Mouse (Mus musculus) midbrain, embryonic 12.5 days (tissue): ENCODE measurements around the gene Susd3. TPM values are rescaled to one million over a fixed set of nuclear protein-coding genes. Genes with fewer than 3 reads are reported as not detected.

Experiments
- ATAC-seq: fragments of 200-750 bp; cut with Nextera tagmentation; 2 replicates; pipeline ENCODE4 v1.8.0; 2017; ENCODE audit warnings: low read depth, moderate TSS enrichment, moderate library complexity; ENCODE audit not compliant: low FRiP score
- H3K27ac ChIP-seq: fragments of 300-500 bp; sonication (generic); replicated peaks from 2 replicates; pipeline ENCODE4 v1.5.1; 2016; ENCODE audit warnings: mild to moderate bottlenecking
- H3K27me3 ChIP-seq: fragments of 300-500 bp; sonication (generic); 2 replicates; pipeline ENCODE4 v1.6.1; 2016; ENCODE audit warnings: mild to moderate bottlenecking
- H3K36me3 ChIP-seq: fragments of 300-500 bp; sonication (generic); 2 replicates; pipeline ENCODE4 v1.6.1; 2016
- H3K4me1 ChIP-seq: fragments of 300-500 bp; sonication (generic); 2 replicates; pipeline ENCODE4 v1.6.1; 2016
- H3K4me2 ChIP-seq: fragments of 300-500 bp; sonication (generic); replicated peaks from 2 replicates; pipeline ENCODE4 v1.6.1; 2016; ENCODE audit warnings: mild to moderate bottlenecking, moderate library complexity
- H3K4me3 ChIP-seq: fragments of 300-500 bp; sonication (generic); 2 replicates; pipeline ENCODE4 v1.5.1; 2016; ENCODE audit warnings: mild to moderate bottlenecking
- H3K9ac ChIP-seq: fragments of 300-500 bp; sonication (generic); replicated peaks from 2 replicates; pipeline ENCODE4 v1.6.1; 2016; ENCODE audit warnings: mild to moderate bottlenecking, moderate library complexity
- H3K9me3 ChIP-seq: fragments of 300-500 bp; sonication (generic); 2 replicates; pipeline ENCODE4 v1.6.1; 2016; ENCODE audit warnings: mild to moderate bottlenecking
- WGBS: fragments of 180-500 bp; shearing (Covaris S2); methylation state at CpG from one replicate; pipeline ENCODE4 v1.1.7; 2016; 5-methylcytosine and 5-hydroxymethylcytosine counted together
- polyA plus RNA-seq: library from polyadenylated mRNA; unstranded; fragments of >200 nt; fragmentation: Nextera tagmentation; extraction: Ambion mirVana; gene quantifications from 2 replicates; pipeline ENCODE4 v1.2.1, GENCODE M21; 2016

Susd3 gene
- polyA plus RNA-seq, 1 experiment from 2014 or later, result 0.70 TPM

GRCm38 (mm10) chr13:49189970-49190870 is 58.3 kb downstream of the Susd3 start:
- no peak overlapping the region for H3K4me2 ChIP-seq
- no peak overlapping the region for H3K27ac ChIP-seq
- H3K27me3 ChIP-seq, result peaks cover 34% of the 10 kb centered on the region
- no peak overlapping the region for H3K4me3 ChIP-seq
- H3K9ac ChIP-seq, result no peak overlapping the region
- H3K9me3 ChIP-seq, result no peaks in the 10 kb centered on the region
- ATAC-seq, result no peak
- H3K4me1 ChIP-seq, result peaks cover 29% of the 10 kb centered on the region
- H3K36me3 ChIP-seq, result no peaks in the 10 kb centered on the region
- WGBS, result 81% methylated on average over 12 of the region's 12 CpGs

DNA sequence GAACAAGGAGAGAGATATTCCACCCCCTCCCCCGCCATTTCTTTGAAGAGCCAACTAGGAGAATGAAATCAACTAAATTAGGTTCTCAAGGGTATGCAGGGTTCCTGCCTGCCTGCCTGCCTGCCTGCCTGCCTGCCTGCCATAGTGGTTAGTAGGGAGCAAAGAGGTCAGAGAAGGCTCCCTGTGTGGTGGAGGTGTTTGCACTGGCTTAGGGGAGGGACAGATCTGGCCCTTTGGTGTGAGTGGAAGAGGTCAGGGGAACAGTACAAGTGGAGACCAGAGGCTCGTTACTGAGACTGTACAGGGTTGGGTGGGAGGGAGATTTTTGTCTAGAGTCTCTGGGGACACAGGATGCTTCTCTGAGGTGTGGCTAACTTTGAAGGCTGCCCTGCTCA is 59.5 kb downstream of the Susd3 start:
- Histone ChIP-seq H3K4me1 (peaks cover 29% of the 10 kb centered on the region), H3K27ac (no peak overlapping the region), H3K36me3 (no peaks in the 10 kb centered on the region), H3K9ac (no peak overlapping the region), H3K27me3 (peaks cover 34% of the 10 kb centered on the region), H3K4me3 (no peak overlapping the region), H3K9me3 (no peaks in the 10 kb centered on the region), H3K4me2 (no peak overlapping the region)
- no peak for ATAC-seq
- WGBS, result 53% methylated on average over 2 of the region's 2 CpGs

GRCm38 (mm10) chr13:49188219-49188965 is 60.1 kb downstream of the Susd3 start:
- H3K9ac ChIP-seq, result peak overlapping the region; percentile 58
- peaks cover 34% of the 10 kb centered on the region for H3K27me3 ChIP-seq
- H3K4me3 ChIP-seq, result peak overlapping the region; percentile 66
- no peak overlapping the region for H3K27ac ChIP-seq
- H3K4me1 ChIP-seq, result peaks cover 29% of the 10 kb centered on the region
- peak overlapping the region; percentile 99 for H3K4me2 ChIP-seq
- WGBS, result 27% methylated on average over 15 of the region's 15 CpGs
- peak; percentile 25; the same call in 1 of the 2 replicates for ATAC-seq
- H3K9me3 ChIP-seq, result no peaks in the 10 kb centered on the region
- H3K36me3 ChIP-seq, result no peaks in the 10 kb centered on the region

GRCm38 (mm10) chr13:49187288-49188218 is 61.0 kb downstream of the Susd3 start, which contains the start of gene Ninj1:
Ninj1 (plus strand) TSS chr13:49187485.
- ATAC-seq, result peak; percentile 92
- peak within 1 kb of the TSS; percentile 99 for H3K4me2 ChIP-seq
- H3K9me3 ChIP-seq, result no peaks in the 10 kb centered on the region
- H3K9ac ChIP-seq, result peak within 1 kb of the TSS; percentile 58
- no peaks in the 10 kb centered on the region for H3K36me3 ChIP-seq
- no peak within 1 kb of the TSS for H3K27ac ChIP-seq
- H3K4me3 ChIP-seq, result peak within 1 kb of the TSS; percentile 66
- peaks cover 32% of the 10 kb centered on the region for H3K4me1 ChIP-seq
- H3K27me3 ChIP-seq, result peaks cover 37% of the 10 kb centered on the region
- under 1% methylated on average over 83 of the region's 87 CpGs for WGBS

GRCm38 (mm10) chr13:49186798-49187287 is 61.7 kb downstream of the Susd3 start:
- Histone ChIP-seq H3K27ac (no peak overlapping the region), H3K4me2 (peak overlapping the region; percentile 99), H3K9ac (peak overlapping the region; percentile 58), H3K4me3 (peak overlapping the region; percentile 66), H3K4me1 (peaks cover 31% of the 10 kb centered on the region), H3K36me3 (no peaks in the 10 kb centered on the region), H3K9me3 (no peaks in the 10 kb centered on the region), H3K27me3 (peaks cover 41% of the 10 kb centered on the region)
- peak; percentile 31 for ATAC-seq
- WGBS, result 14% methylated on average over 11 of the region's 11 CpGs

DNA sequence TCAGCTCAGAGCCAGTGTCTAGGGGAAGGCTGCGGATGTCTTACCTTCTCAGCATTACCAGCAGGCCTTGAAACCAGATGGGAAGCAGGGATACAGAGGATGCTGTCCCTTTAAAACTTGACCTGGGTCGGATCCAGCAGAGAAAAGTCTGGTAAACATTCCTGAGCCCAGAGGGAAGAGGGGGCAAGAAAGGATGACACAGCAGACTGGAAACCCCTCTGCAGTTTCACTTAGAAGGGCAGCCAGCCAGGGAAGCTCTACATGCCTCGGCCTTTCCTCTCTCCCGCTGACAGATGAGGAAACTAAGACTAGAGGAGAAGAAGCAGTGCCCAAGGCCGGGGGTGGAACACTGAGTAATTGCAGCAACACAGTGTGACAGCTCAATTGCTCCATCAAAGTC is 64.9 kb downstream of the Susd3 start:
- peaks cover 32% of the 10 kb centered on the region for H3K27me3 ChIP-seq
- H3K4me1 ChIP-seq, result peaks cover 18% of the 10 kb centered on the region
- 65% methylated on average over 5 of the region's 5 CpGs for WGBS
- H3K4me3 ChIP-seq, result no peak overlapping the region
- no peak for ATAC-seq
- no peaks in the 10 kb centered on the region for H3K36me3 ChIP-seq
- H3K9me3 ChIP-seq, result no peaks in the 10 kb centered on the region
- H3K27ac ChIP-seq, result no peak overlapping the region
- no peak overlapping the region for H3K4me2 ChIP-seq
- no peak overlapping the region for H3K9ac ChIP-seq

GRCm38 (mm10) chr13:49183161-49183560 is 65.3 kb downstream of the Susd3 start:
- 55% methylated on average over 5 of the region's 5 CpGs for WGBS
- Histone ChIP-seq H3K27ac (no peak overlapping the region), H3K36me3 (no peaks in the 10 kb centered on the region), H3K9me3 (no peaks in the 10 kb centered on the region), H3K4me1 (peaks cover 15% of the 10 kb centered on the region), H3K9ac (no peak overlapping the region), H3K4me3 (no peak overlapping the region), H3K4me2 (no peak overlapping the region), H3K27me3 (peaks cover 27% of the 10 kb centered on the region)
- ATAC-seq, result no peak

DNA sequence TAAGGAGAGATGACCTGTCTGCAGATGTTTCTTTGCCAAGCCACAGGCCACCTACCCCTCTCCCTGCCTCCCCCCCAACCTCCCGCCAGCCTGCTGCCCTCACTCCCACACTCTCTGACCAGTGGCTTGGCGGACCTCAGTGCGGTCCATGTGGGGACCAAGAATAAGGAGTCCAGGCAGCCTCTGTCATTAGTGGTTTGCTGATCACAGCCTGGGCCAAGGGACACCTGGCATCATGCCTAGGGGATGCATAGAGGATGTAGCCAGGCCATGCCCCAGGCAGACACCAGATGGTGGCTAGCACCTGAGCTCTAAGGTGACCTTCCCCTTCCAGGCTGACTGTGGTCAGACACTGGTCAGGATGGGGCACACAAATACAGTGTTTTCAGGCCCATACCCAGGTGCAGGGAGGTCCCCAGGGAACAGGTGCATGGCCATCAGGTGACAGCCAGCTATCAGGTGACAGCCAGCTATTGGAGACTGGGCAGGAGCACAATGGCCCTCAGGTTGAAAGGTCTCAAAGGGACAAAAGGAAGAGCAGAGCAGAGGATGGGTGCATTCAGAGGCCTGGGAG is 67.0 kb downstream of the Susd3 start:
- Histone ChIP-seq H3K9me3 (no peaks in the 10 kb centered on the region), H3K4me2 (no peak overlapping the region), H3K9ac (no peak overlapping the region), H3K27me3 (peaks cover 16% of the 10 kb centered on the region), H3K36me3 (no peaks in the 10 kb centered on the region), H3K4me1 (0 out of 2 replicates have a peak, but pooled peaks cover 3% of the 10 kb centered on the region), H3K4me3 (no peak overlapping the region), H3K27ac (no peak overlapping the region)
- ATAC-seq, result no peak
- 89% methylated on average over 3 of the region's 3 CpGs for WGBS

DNA sequence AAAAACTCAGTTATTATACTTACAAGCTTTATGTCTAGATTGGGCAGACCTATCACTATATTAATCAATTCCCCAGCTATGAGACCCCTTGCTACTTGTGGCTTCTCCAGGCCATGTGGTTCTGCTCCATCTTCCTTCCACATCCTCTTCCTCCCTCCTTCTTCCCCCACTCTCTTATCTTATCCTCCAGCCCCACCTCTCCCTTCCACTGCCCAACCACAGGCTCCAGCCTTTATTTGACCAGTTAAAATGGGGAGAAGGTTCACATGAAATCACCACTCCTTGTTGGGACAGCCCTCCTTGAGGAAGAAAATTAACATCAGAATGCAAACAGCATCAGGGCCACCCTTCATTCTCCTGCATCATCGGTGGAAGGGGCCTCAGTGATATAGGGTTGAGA is 67.8 kb downstream of the Susd3 start:
- WGBS, result 67% methylated on average over 1 of the region's 1 CpGs
- Histone ChIP-seq H3K4me1 (0 out of 2 replicates have a peak, but pooled peaks cover 3% of the 10 kb centered on the region), H3K36me3 (no peaks in the 10 kb centered on the region), H3K27me3 (peaks cover 9% of the 10 kb centered on the region; the same call in 1 of the 2 replicates), H3K9ac (no peak overlapping the region), H3K4me2 (no peak overlapping the region), H3K9me3 (no peaks in the 10 kb centered on the region), H3K4me3 (no peak overlapping the region), H3K27ac (no peak overlapping the region)
- no peak for ATAC-seq
